Mouse (Mus musculus): ENCODE data around the gene Ccser1. TPM values are rescaled to one million over a fixed set of nuclear protein-coding genes. Genes with fewer than 3 reads are reported as not detected.

The Ccser1 gene
- polyA plus RNA-seq (2015; fragmentation: Nextera tagmentation; extraction: Ambion mirVana): 22.1 and 24.0 TPM in 2 replicates

DNA sequence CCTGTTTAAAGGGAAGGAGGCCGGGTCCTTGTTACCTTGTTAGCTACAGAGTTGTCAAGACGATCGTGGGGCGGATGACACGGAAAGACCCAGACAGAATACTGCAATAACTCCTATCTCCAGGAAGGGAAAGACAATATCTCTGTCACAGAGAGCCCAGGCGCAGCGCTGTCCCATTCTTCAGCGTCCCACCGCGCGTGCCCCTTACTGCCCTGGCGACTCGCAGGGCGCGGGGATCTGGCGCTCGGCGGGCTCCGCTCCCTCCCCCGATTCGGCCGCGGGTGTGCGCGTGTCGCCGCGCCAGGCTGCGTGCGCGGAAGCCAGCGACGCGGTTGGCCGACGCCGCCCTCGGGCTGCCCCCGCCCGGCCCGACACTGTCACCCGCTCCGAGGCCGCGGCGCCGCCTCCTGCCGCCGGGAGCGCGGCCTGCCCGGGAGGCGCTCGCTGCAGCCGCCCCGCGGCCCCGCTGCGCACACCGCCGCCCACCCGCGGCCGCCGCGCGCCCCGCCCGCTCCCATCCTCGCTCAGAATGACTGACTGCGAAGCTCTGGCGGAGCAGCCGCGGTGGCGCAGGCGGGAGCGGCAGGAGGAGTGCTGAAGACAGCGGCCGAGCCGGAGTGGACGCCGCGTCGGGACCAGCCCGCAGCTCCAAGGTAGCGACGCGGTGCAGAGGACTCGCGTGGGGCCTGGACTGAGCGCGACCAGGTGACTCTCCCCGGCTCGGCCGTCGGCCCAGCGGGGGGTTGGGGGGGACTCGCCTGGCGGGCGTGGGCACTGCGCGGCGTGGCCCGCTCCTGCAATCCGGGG is at the start of gene Ccser1:
Gene Ccser1 (plus strand): TSS at position 376 of the 807 bp plus-strand sequence.
- Histone ChIP-seq H3K4me3 (peak within 1 kb of the TSS; percentile 80), H3K9ac (peak within 1 kb of the TSS; percentile 93), H3K27me3 (peaks cover 4% of the 10 kb centered on the region; the same call in 1 of the 2 replicates), H3K36me3 (no peaks in the 10 kb centered on the region), H3K4me1 (replicated peaks) (peaks cover 21% of the 10 kb centered on the region), H3K27ac (peak within 1 kb of the TSS; percentile 95), H3K4me2 (peak within 1 kb of the TSS; percentile 63), H3K9me3 (no peaks in the 10 kb centered on the region)
- under 1% methylated on average over 74 of the region's 105 CpGs for WGBS
- ATAC-seq (ENCODE audit: low FRiP score): peak; percentile 91

GRCm38 (mm10) chr6:61136436-61136835 is 43.7 kb upstream of the Ccser1 start:
- H3K4me2 ChIP-seq: no peak overlapping the region
- H3K4me1 ChIP-seq (replicated peaks): no peaks in the 10 kb centered on the region
- no peak overlapping the region for H3K4me3 ChIP-seq
- 0 out of 2 replicates have a peak, but pooled peaks cover 6% of the 10 kb centered on the region for H3K9me3 ChIP-seq
- WGBS: 90% methylated on average over 2 of the region's 2 CpGs
- H3K27me3 ChIP-seq: no peaks in the 10 kb centered on the region
- no peak overlapping the region for H3K9ac ChIP-seq
- no peaks in the 10 kb centered on the region for H3K36me3 ChIP-seq
- no peak for ATAC-seq (ENCODE audit: low FRiP score)
- H3K27ac ChIP-seq: no peak overlapping the region

- WGBS: 81% methylated on average over 1 of the region's 1 CpGs
- H3K27ac ChIP-seq: no peak overlapping the region
- H3K27me3 ChIP-seq: no peaks in the 10 kb centered on the region
Measured at GRCm38 (mm10) chr6:61143031-61143430, 37.1 kb upstream of the Ccser1 start.

GRCm38 (mm10) chr6:61152924-61153323 is 27.2 kb upstream of the Ccser1 start:
- Histone ChIP-seq H3K27me3 (no peaks in the 10 kb centered on the region), H3K4me1 (replicated peaks) (0 out of 2 replicates have a peak, but pooled peaks cover 2% of the 10 kb centered on the region), H3K9me3 (no peaks in the 10 kb centered on the region), H3K36me3 (no peaks in the 10 kb centered on the region), H3K27ac (no peak overlapping the region), H3K9ac (no peak overlapping the region), H3K4me2 (no peak overlapping the region), H3K4me3 (no peak overlapping the region)
- WGBS: 83% methylated on average over 3 of the region's 3 CpGs
- ATAC-seq (ENCODE audit: low FRiP score): no peak

More at GRCm38 (mm10) chr6:61143031-61143430, 37.1 kb upstream of the Ccser1 start:
- Histone ChIP-seq H3K9ac (no peak overlapping the region), H3K4me3 (no peak overlapping the region), H3K36me3 (no peaks in the 10 kb centered on the region), H3K4me2 (no peak overlapping the region), H3K9me3 (no peaks in the 10 kb centered on the region), H3K4me1 (replicated peaks) (no peaks in the 10 kb centered on the region)
- no peak for ATAC-seq (ENCODE audit: low FRiP score)

DNA sequence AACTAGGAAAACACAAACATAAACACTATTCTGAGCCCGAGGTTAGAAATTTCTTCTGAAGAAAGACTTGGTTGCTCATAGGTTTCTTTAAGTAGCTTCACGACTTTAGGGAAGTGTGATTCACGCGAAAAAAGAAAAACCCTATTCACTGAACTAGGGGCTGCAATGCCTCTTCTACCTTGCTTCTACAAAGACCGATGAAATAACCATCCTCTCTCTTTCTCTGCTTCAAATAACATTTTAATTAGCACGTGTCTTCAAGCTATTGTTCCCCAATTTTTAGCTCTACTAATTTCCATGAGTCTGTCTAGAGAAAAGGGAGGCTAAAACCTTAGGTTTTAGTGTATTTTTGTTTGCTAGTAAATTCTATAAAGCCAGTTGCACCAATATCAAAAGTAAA is 25.5 kb upstream of the Ccser1 start:
- 46% methylated on average over 6 of the region's 6 CpGs for WGBS
- no peaks in the 10 kb centered on the region for H3K27me3 ChIP-seq
- no peak overlapping the region for H3K27ac ChIP-seq
- H3K9ac ChIP-seq: no peak overlapping the region
- 0 out of 2 replicates have a peak, but pooled peaks cover 2% of the 10 kb centered on the region for H3K4me1 ChIP-seq (replicated peaks)
- H3K4me2 ChIP-seq: no peak overlapping the region
- no peaks in the 10 kb centered on the region for H3K36me3 ChIP-seq
- no peak for ATAC-seq (ENCODE audit: low FRiP score)
- H3K9me3 ChIP-seq: no peaks in the 10 kb centered on the region
- no peak overlapping the region for H3K4me3 ChIP-seq

DNA sequence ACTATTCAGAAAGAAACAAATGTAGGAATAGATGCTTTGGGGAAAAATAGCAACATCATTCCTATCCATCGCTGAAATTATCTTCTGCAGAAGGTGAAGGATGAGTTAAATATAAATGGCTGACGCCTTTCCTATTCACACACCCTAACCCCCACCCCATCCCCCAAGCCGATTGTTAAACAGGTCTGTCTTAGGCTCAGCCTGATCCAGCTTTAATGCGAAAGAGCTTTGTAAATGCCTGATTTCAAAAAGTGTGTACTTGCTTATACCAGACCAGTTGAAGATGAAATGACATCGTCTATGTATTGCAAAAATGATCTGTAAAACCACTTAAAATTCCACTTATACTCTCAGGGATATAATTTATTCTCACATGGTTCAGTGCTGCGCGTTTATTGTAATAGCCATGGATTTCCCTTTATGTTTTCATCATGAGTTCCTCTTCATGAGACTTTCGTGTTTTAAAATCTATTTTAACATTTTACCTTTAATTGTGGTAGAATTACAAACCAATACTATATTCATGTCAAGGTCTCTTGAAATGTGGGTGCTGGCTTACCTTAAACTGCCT is 25.0 kb upstream of the Ccser1 start:
- Histone ChIP-seq H3K27me3 (no peaks in the 10 kb centered on the region), H3K4me3 (no peak overlapping the region), H3K4me2 (no peak overlapping the region), H3K27ac (no peak overlapping the region), H3K9me3 (no peaks in the 10 kb centered on the region), H3K9ac (no peak overlapping the region), H3K36me3 (no peaks in the 10 kb centered on the region), H3K4me1 (replicated peaks) (0 out of 2 replicates have a peak, but pooled peaks cover 2% of the 10 kb centered on the region)
- 46% methylated on average over 8 of the region's 8 CpGs for WGBS
- ATAC-seq (ENCODE audit: low FRiP score): no peak

- H3K27me3 ChIP-seq: no peaks in the 10 kb centered on the region
- ATAC-seq (ENCODE audit: low FRiP score): no peak
- H3K36me3 ChIP-seq: no peaks in the 10 kb centered on the region
- no peak overlapping the region for H3K4me3 ChIP-seq
- 0 out of 2 replicates have a peak, but pooled peaks cover 2% of the 10 kb centered on the region for H3K4me1 ChIP-seq (replicated peaks)
- no peaks in the 10 kb centered on the region for H3K9me3 ChIP-seq
- H3K27ac ChIP-seq: no peak overlapping the region
- no peak overlapping the region for H3K9ac ChIP-seq
- no peak overlapping the region for H3K4me2 ChIP-seq
Measured at GRCm38 (mm10) chr6:61155718-61156117, 24.4 kb upstream of the Ccser1 start.

- no peak overlapping the region for H3K4me3 ChIP-seq
- no peaks in the 10 kb centered on the region for H3K36me3 ChIP-seq
- H3K9ac ChIP-seq: no peak overlapping the region
- H3K4me2 ChIP-seq: no peak overlapping the region
- no peak overlapping the region for H3K27ac ChIP-seq
- no peak for ATAC-seq (ENCODE audit: low FRiP score)
- no peaks in the 10 kb centered on the region for H3K4me1 ChIP-seq (replicated peaks)
- H3K9me3 ChIP-seq: no peaks in the 10 kb centered on the region
- H3K27me3 ChIP-seq: no peaks in the 10 kb centered on the region
Measured at GRCm38 (mm10) chr6:61162117-61162516, 18.0 kb upstream of the Ccser1 start.

- no peaks in the 10 kb centered on the region for H3K27me3 ChIP-seq
- H3K9me3 ChIP-seq: no peaks in the 10 kb centered on the region
- ATAC-seq (ENCODE audit: low FRiP score): no peak
- H3K4me1 ChIP-seq (replicated peaks): no peaks in the 10 kb centered on the region
- no peak overlapping the region for H3K9ac ChIP-seq
- no peaks in the 10 kb centered on the region for H3K36me3 ChIP-seq
- WGBS: 97% methylated on average over 1 of the region's 1 CpGs
- H3K4me3 ChIP-seq: no peak overlapping the region
- H3K4me2 ChIP-seq: no peak overlapping the region
- no peak overlapping the region for H3K27ac ChIP-seq
Measured at GRCm38 (mm10) chr6:61166891-61167290, 13.2 kb upstream of the Ccser1 start.

DNA sequence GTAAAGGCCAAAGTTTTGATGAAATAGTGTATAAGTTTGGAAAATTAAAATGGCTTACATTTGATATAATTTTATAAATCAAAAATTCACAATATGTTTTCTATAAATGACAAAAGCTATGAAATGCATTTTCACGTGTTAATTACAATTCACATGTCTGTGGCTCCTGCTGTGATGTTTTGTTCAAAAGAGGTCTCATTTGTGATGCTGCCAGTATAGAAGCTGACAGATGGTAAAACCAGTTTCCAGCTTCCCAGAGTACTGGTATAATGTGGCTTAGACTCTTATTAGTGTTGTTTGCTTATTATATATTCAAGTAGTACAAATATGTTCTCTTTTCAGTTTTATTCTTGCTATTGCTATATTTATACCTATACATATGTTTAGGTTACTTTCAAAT is 4.0 kb upstream of the Ccser1 start:
- Histone ChIP-seq H3K9me3 (no peaks in the 10 kb centered on the region), H3K27ac (no peak overlapping the region), H3K4me3 (no peak overlapping the region), H3K4me2 (no peak overlapping the region), H3K36me3 (no peaks in the 10 kb centered on the region), H3K4me1 (replicated peaks) (peaks cover 8% of the 10 kb centered on the region), H3K27me3 (peaks cover 4% of the 10 kb centered on the region; the same call in 1 of the 2 replicates), H3K9ac (no peak overlapping the region)
- ATAC-seq (ENCODE audit: low FRiP score): no peak
- WGBS: 48% methylated on average over 1 of the region's 1 CpGs

DNA sequence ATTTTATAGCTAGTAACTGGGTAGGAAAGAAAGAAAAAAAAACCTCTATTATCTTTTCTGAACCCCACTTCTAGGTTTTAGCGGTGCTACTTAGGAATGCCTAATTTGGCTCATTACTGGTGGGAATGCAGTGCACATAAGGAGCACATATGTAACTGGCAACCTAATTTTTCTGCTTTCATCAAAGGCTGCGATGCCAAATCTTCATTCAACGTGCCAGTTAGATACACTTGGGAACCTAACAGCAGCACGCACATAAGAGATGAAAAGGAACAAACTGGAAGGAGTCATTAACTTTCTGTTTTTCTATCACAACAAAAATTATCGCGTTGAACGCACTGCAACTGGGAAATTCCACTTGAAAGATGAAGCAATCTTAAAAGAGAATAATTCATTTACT is 2.6 kb upstream of the Ccser1 start:
- no peaks in the 10 kb centered on the region for H3K36me3 ChIP-seq
- no peak overlapping the region for H3K27ac ChIP-seq
- H3K9me3 ChIP-seq: no peaks in the 10 kb centered on the region
- H3K4me1 ChIP-seq (replicated peaks): peaks cover 16% of the 10 kb centered on the region
- peaks cover 4% of the 10 kb centered on the region; the same call in 1 of the 2 replicates for H3K27me3 ChIP-seq
- no peak overlapping the region for H3K4me2 ChIP-seq
- H3K9ac ChIP-seq: no peak overlapping the region
- H3K4me3 ChIP-seq: no peak overlapping the region
- no peak for ATAC-seq (ENCODE audit: low FRiP score)
- WGBS: 70% methylated on average over 7 of the region's 7 CpGs

DNA sequence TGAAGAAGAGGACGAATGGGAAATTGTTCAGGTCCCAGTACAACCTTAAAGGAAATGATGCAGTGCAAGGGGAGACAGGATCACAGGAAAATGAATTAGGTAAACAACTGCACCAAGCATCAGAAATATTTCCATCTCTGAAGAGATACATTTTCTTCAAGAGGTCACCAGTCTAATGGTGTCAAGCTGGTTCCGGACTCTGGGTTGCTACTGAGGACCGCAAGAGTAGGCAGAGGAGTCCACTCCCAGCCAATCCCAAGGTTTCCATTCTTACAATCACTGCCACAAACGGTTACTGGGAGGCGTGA is 529 bp upstream of the Ccser1 start:
- ATAC-seq (ENCODE audit: low FRiP score): no peak
- peaks cover 4% of the 10 kb centered on the region; the same call in 1 of the 2 replicates for H3K27me3 ChIP-seq
- WGBS: 4% methylated on average over 5 of the region's 5 CpGs
- no peaks in the 10 kb centered on the region for H3K36me3 ChIP-seq
- H3K9ac ChIP-seq: peak overlapping the region; percentile 93
- peak overlapping the region; percentile 80 for H3K4me3 ChIP-seq
- no peaks in the 10 kb centered on the region for H3K9me3 ChIP-seq
- H3K4me1 ChIP-seq (replicated peaks): peaks cover 21% of the 10 kb centered on the region
- peak overlapping the region; percentile 63 for H3K4me2 ChIP-seq
- H3K27ac ChIP-seq: peak overlapping the region; percentile 95
